Mouse (Mus musculus): ENCODE measurements at regions not wholly inside any gene's neighbourhood (a gene's known extent, or its start where the extent isn't known, plus 50 kb on each side); places are given as distances from the start of the nearest gene placed in this dataset.

GRCm38 (mm10) chr15:11693772-11694270 is 213.3 kb downstream of the Npr3 start:
- TF ChIP-seq NANOG (IDR thresholded peaks at IDR 0.05; ENCODE audit: borderline replicate concordance, low read length) = no peak
- TF ChIP-seq CTCF (conservative IDR thresholded peaks at IDR 0.05; ENCODE audit: low read length) = no peak
- no peak for TF ChIP-seq POU5F1 (IDR thresholded peaks at IDR 0.05; ENCODE audit: borderline replicate concordance, low read length)
- Histone ChIP-seq H3K4me1 (replicated peaks; ENCODE audit: low read depth, low read length) (peaks cover 17% of the 10 kb centered on the region), H3K9me3 (ENCODE audit: low read length) (no peaks in the 10 kb centered on the region; the same call in 1 of the 2 replicates), H3K27me3 (ENCODE audit: insufficient read depth, low read length) (no peaks in the 10 kb centered on the region), H3K36me3 (ENCODE audit: insufficient read depth, low read length) (no peaks in the 10 kb centered on the region), H3K4me3 (replicated peaks; ENCODE audit: low read length) (no peak overlapping the region)

- Histone ChIP-seq H3K4me1 (replicated peaks; ENCODE audit: low read depth, low read length) (no peaks in the 10 kb centered on the region), H3K9me3 (ENCODE audit: low read length) (no peaks in the 10 kb centered on the region), H3K27me3 (ENCODE audit: insufficient read depth, low read length) (no peaks in the 10 kb centered on the region), H3K4me3 (replicated peaks; ENCODE audit: low read length) (no peak overlapping the region), H3K36me3 (ENCODE audit: insufficient read depth, low read length) (no peaks in the 10 kb centered on the region)
- TF ChIP-seq CTCF (conservative IDR thresholded peaks at IDR 0.05; ENCODE audit: low read length) = no peak
Observed at GRCm38 (mm10) chr15:11664839-11665379, 242.2 kb downstream of the Npr3 start.

GRCm38 (mm10) chr15:11655168-11655567 is 251.9 kb downstream of the Npr3 start:
- H3K4me3 ChIP-seq (replicated peaks; ENCODE audit: low read length) = no peak overlapping the region
- no peaks in the 10 kb centered on the region for H3K9me3 ChIP-seq (ENCODE audit: low read length)
- no peaks in the 10 kb centered on the region for H3K27me3 ChIP-seq (ENCODE audit: insufficient read depth, low read length)
- TF ChIP-seq NANOG (IDR thresholded peaks at IDR 0.05; ENCODE audit: borderline replicate concordance, low read length) (no peak), CTCF (conservative IDR thresholded peaks at IDR 0.05; ENCODE audit: low read length) (no peak), POU5F1 (IDR thresholded peaks at IDR 0.05; ENCODE audit: borderline replicate concordance, low read length) (no peak)
- no peaks in the 10 kb centered on the region for H3K4me1 ChIP-seq (replicated peaks; ENCODE audit: low read depth, low read length)
- H3K36me3 ChIP-seq (ENCODE audit: insufficient read depth, low read length) = no peaks in the 10 kb centered on the region

- Histone ChIP-seq H3K4me1 (replicated peaks; ENCODE audit: low read depth, low read length) (no peaks in the 10 kb centered on the region), H3K27me3 (ENCODE audit: insufficient read depth, low read length) (no peaks in the 10 kb centered on the region), H3K4me3 (replicated peaks; ENCODE audit: low read length) (no peak overlapping the region), H3K9me3 (ENCODE audit: low read length) (no peaks in the 10 kb centered on the region), H3K36me3 (ENCODE audit: insufficient read depth, low read length) (no peaks in the 10 kb centered on the region)
- TF ChIP-seq CTCF (conservative IDR thresholded peaks at IDR 0.05; ENCODE audit: low read length) = no peak
- no peak for TF ChIP-seq POU5F1 (IDR thresholded peaks at IDR 0.05; ENCODE audit: borderline replicate concordance, low read length)
- no peak for TF ChIP-seq NANOG (IDR thresholded peaks at IDR 0.05; ENCODE audit: borderline replicate concordance, low read length)
Observed at GRCm38 (mm10) chr15:11646241-11646640, 246.8 kb upstream of the Tars start.

GRCm38 (mm10) chr15:11644779-11645178 is 245.3 kb upstream of the Tars start:
- TF ChIP-seq POU5F1 (IDR thresholded peaks at IDR 0.05; ENCODE audit: borderline replicate concordance, low read length) (no peak), NANOG (IDR thresholded peaks at IDR 0.05; ENCODE audit: borderline replicate concordance, low read length) (no peak), CTCF (conservative IDR thresholded peaks at IDR 0.05; ENCODE audit: low read length) (no peak)
- no peaks in the 10 kb centered on the region for H3K9me3 ChIP-seq (ENCODE audit: low read length)
- no peaks in the 10 kb centered on the region for H3K27me3 ChIP-seq (ENCODE audit: insufficient read depth, low read length)
- H3K4me1 ChIP-seq (replicated peaks; ENCODE audit: low read depth, low read length) = no peaks in the 10 kb centered on the region
- no peak overlapping the region for H3K4me3 ChIP-seq (replicated peaks; ENCODE audit: low read length)
- H3K36me3 ChIP-seq (ENCODE audit: insufficient read depth, low read length) = no peaks in the 10 kb centered on the region

- H3K4me3 ChIP-seq (replicated peaks; ENCODE audit: low read length) = peak overlapping the region; percentile 45; the same call in 1 of the 2 replicates
- TF ChIP-seq CTCF (conservative IDR thresholded peaks at IDR 0.05; ENCODE audit: low read length) (no peak), POU5F1 (IDR thresholded peaks at IDR 0.05; ENCODE audit: borderline replicate concordance, low read length) (no peak), NANOG (IDR thresholded peaks at IDR 0.05; ENCODE audit: borderline replicate concordance, low read length) (no peak)
- H3K27me3 ChIP-seq (ENCODE audit: insufficient read depth, low read length) = no peaks in the 10 kb centered on the region
- H3K9me3 ChIP-seq (ENCODE audit: low read length) = no peaks in the 10 kb centered on the region; the same call in 1 of the 2 replicates
- no peaks in the 10 kb centered on the region for H3K36me3 ChIP-seq (ENCODE audit: insufficient read depth, low read length)
- H3K4me1 ChIP-seq (replicated peaks; ENCODE audit: low read depth, low read length) = peaks cover 20% of the 10 kb centered on the region
Observed at GRCm38 (mm10) chr15:11630654-11631053, 231.2 kb upstream of the Tars start.

- Histone ChIP-seq H3K27me3 (ENCODE audit: insufficient read depth, low read length) (no peaks in the 10 kb centered on the region), H3K4me1 (replicated peaks; ENCODE audit: low read depth, low read length) (peaks cover 19% of the 10 kb centered on the region), H3K9me3 (ENCODE audit: low read length) (peaks cover 19% of the 10 kb centered on the region), H3K36me3 (ENCODE audit: insufficient read depth, low read length) (no peaks in the 10 kb centered on the region), H3K4me3 (replicated peaks; ENCODE audit: low read length) (no peak overlapping the region)
- TF ChIP-seq POU5F1 (IDR thresholded peaks at IDR 0.05; ENCODE audit: borderline replicate concordance, low read length) = no peak
- TF ChIP-seq NANOG (IDR thresholded peaks at IDR 0.05; ENCODE audit: borderline replicate concordance, low read length) = no peak
- no peak for TF ChIP-seq CTCF (conservative IDR thresholded peaks at IDR 0.05; ENCODE audit: low read length)
Observed at GRCm38 (mm10) chr15:11626433-11626832, 227.0 kb upstream of the Tars start.

- no peak for TF ChIP-seq POU5F1 (IDR thresholded peaks at IDR 0.05; ENCODE audit: borderline replicate concordance, low read length)
- TF ChIP-seq NANOG (IDR thresholded peaks at IDR 0.05; ENCODE audit: borderline replicate concordance, low read length) = no peak
- TF ChIP-seq CTCF (conservative IDR thresholded peaks at IDR 0.05; ENCODE audit: low read length) = no peak
- Histone ChIP-seq H3K27me3 (ENCODE audit: insufficient read depth, low read length) (no peaks in the 10 kb centered on the region), H3K4me1 (replicated peaks; ENCODE audit: low read depth, low read length) (no peaks in the 10 kb centered on the region), H3K9me3 (ENCODE audit: low read length) (no peaks in the 10 kb centered on the region), H3K4me3 (replicated peaks; ENCODE audit: low read length) (no peak overlapping the region), H3K36me3 (ENCODE audit: insufficient read depth, low read length) (no peaks in the 10 kb centered on the region)
Observed at GRCm38 (mm10) chr15:11612416-11612815, 213.0 kb upstream of the Tars start.
